ENCODE assay signal across 22 mouse cellular contexts in genomic region chr16:87579462-87579861, GRCm38 (mm10). TPM values are rescaled to one million over a fixed set of nuclear protein-coding genes. Genes with fewer than 3 reads are reported as not detected.
DNase-seq lines count a peak whose midpoint lies in the region; ATAC-seq and TF ChIP-seq lines count a peak whose summit lies in the region.
"Had no signal": no experiment of that assay in that cellular context is flagged by ENCODE, and none has a peak within 500 bp of the region (broad histone marks: within the 10 kb centered on the region; RNA-seq: fewer than 3 reads in every experiment).

No protein-coding gene starts in this region.

- peak; percentile 40 for DNase-seq in hindbrain, embryonic 14.5 days (ENCODE audit: low spot score)
- DNase-seq in midbrain, postnatal 0 days (ENCODE audit: low spot score): peak; percentile 54
- DNase-seq in midbrain, embryonic 10.5 days (ENCODE audit: low spot score): no peak
- DNase-seq in cerebellum, postnatal 14 days: peak; percentile 92 to 95
- no peak for DNase-seq in liver, embryonic 11.5 days (ENCODE audit: low spot score)
- DNase-seq in kidney, adult 8-10 months: no peak
- no peak for DNase-seq in urinary bladder, postnatal 25 days (ENCODE audit: low spot score)
- DNase-seq: adrenal gland, postnatal 25 days; gastrocnemius, postnatal 36 days; heart, postnatal 36 days; layer of hippocampus, postnatal 36 days; lung, adult 2 months; lung, postnatal 4 days; spleen, adult 18-20 months had no signal

- H3K9me3 ChIP-seq in hindbrain, embryonic 14.5 days (ENCODE audit: control insufficient read depth, low read length): no peaks in the 10 kb centered on the region
- H3K9me3 ChIP-seq in hindbrain, embryonic 12.5 days (replicated peaks): no peaks in the 10 kb centered on the region
- H3K9me3 ChIP-seq in midbrain, postnatal 0 days (ENCODE audit: low read length): no peaks in the 10 kb centered on the region
- no peaks in the 10 kb centered on the region for H3K9me3 ChIP-seq in midbrain, embryonic 10.5 days (replicated peaks)
- H3K9me3 ChIP-seq in liver, embryonic 11.5 days (ENCODE audit: control insufficient read depth, low read length): no peaks in the 10 kb centered on the region
- H3K9me3 ChIP-seq: embryonic facial prominence, embryonic 10.5 days; limb, embryonic 12.5 days; midbrain, embryonic 13.5 days; stomach, embryonic 15.5 days had no signal

- no peak overlapping the region for H3K4me3 ChIP-seq in hindbrain, embryonic 14.5 days (replicated peaks; ENCODE audit: low read length)
- no peak overlapping the region for H3K4me3 ChIP-seq in hindbrain, embryonic 12.5 days
- no peak overlapping the region for H3K4me3 ChIP-seq in midbrain, postnatal 0 days (ENCODE audit: low read depth, low read length)
- H3K4me3 ChIP-seq in midbrain, embryonic 10.5 days: no peak overlapping the region
- H3K4me3 ChIP-seq in liver, embryonic 11.5 days (ENCODE audit: low read depth, low read length): no peak overlapping the region
- H3K4me3 ChIP-seq: embryonic facial prominence, embryonic 10.5 days; erythroblast, embryonic 14.5 days; heart, embryonic 12.5 days; limb, embryonic 12.5 days; midbrain, embryonic 13.5 days; stomach, embryonic 15.5 days had no signal

- no peak for TF ChIP-seq CTCF in midbrain, postnatal 0 days (IDR thresholded peaks at IDR 0.05)

- no peaks in the 10 kb centered on the region for H3K36me3 ChIP-seq in hindbrain, embryonic 14.5 days (replicated peaks; ENCODE audit: control insufficient read depth, insufficient read depth)
- H3K36me3 ChIP-seq in hindbrain, embryonic 12.5 days: no peaks in the 10 kb centered on the region
- H3K36me3 ChIP-seq in midbrain, postnatal 0 days (ENCODE audit: insufficient read depth, low read length): no peaks in the 10 kb centered on the region
- no peaks in the 10 kb centered on the region for H3K36me3 ChIP-seq in midbrain, embryonic 10.5 days
- H3K36me3 ChIP-seq in liver, embryonic 11.5 days (ENCODE audit: control insufficient read depth, insufficient read depth, low read length): no peaks in the 10 kb centered on the region
- H3K36me3 ChIP-seq: embryonic facial prominence, embryonic 10.5 days; heart, embryonic 12.5 days; limb, embryonic 12.5 days; midbrain, embryonic 13.5 days; stomach, embryonic 15.5 days had no signal

- 64% methylated on average over 14 of the region's 14 CpGs for WGBS in hindbrain, embryonic 14.5 days
- 85% methylated on average over 14 of the region's 14 CpGs for WGBS in hindbrain, embryonic 12.5 days
- WGBS in midbrain, postnatal 0 days: 57% methylated on average over 14 of the region's 14 CpGs
- WGBS in midbrain, embryonic 10.5 days: 92% methylated on average over 14 of the region's 14 CpGs
- WGBS in liver, embryonic 11.5 days: 90% methylated on average over 14 of the region's 14 CpGs

- H3K9ac ChIP-seq in hindbrain, embryonic 14.5 days: no peak overlapping the region
- H3K9ac ChIP-seq in hindbrain, embryonic 12.5 days: no peak overlapping the region
- H3K9ac ChIP-seq in midbrain, postnatal 0 days (replicated peaks; ENCODE audit: low read length, poor library complexity, severe bottlenecking): no peak overlapping the region
- no peak overlapping the region for H3K9ac ChIP-seq in liver, embryonic 11.5 days (ENCODE audit: low read depth, low read length)
- H3K9ac ChIP-seq: heart, embryonic 12.5 days; limb, embryonic 12.5 days; midbrain, embryonic 13.5 days; stomach, embryonic 15.5 days had no signal

- no peaks in the 10 kb centered on the region for H3K4me1 ChIP-seq in hindbrain, embryonic 14.5 days (replicated peaks; ENCODE audit: control insufficient read depth, insufficient read depth, low read length)
- H3K4me1 ChIP-seq in hindbrain, embryonic 12.5 days: no peaks in the 10 kb centered on the region
- H3K4me1 ChIP-seq in midbrain, postnatal 0 days (ENCODE audit: insufficient read depth, low read length): no peaks in the 10 kb centered on the region
- H3K4me1 ChIP-seq in midbrain, embryonic 10.5 days: no peaks in the 10 kb centered on the region
- H3K4me1 ChIP-seq in liver, embryonic 11.5 days (replicated peaks; ENCODE audit: control insufficient read depth, insufficient read depth, low read length): no peaks in the 10 kb centered on the region
- H3K4me1 ChIP-seq: limb, embryonic 12.5 days; midbrain, embryonic 13.5 days; stomach, embryonic 15.5 days had no signal

- no peak overlapping the region for H3K27ac ChIP-seq in hindbrain, embryonic 14.5 days
- H3K27ac ChIP-seq in hindbrain, embryonic 12.5 days: no peak overlapping the region
- H3K27ac ChIP-seq in midbrain, postnatal 0 days (ENCODE audit: low read depth, low read length): no peak overlapping the region
- no peak overlapping the region for H3K27ac ChIP-seq in midbrain, embryonic 10.5 days (replicated peaks)
- no peak overlapping the region for H3K27ac ChIP-seq in liver, embryonic 11.5 days (ENCODE audit: low read depth, low read length)
- H3K27ac ChIP-seq: embryonic facial prominence, embryonic 10.5 days; limb, embryonic 12.5 days; midbrain, embryonic 13.5 days; stomach, embryonic 15.5 days had no signal

- H3K4me2 ChIP-seq in hindbrain, embryonic 14.5 days (replicated peaks): no peak overlapping the region
- H3K4me2 ChIP-seq in hindbrain, embryonic 12.5 days (replicated peaks): no peak overlapping the region
- H3K4me2 ChIP-seq in midbrain, postnatal 0 days (ENCODE audit: low read depth, low read length, poor library complexity, severe bottlenecking): peak overlapping the region; percentile 29
- no peak overlapping the region for H3K4me2 ChIP-seq in liver, embryonic 11.5 days
- H3K4me2 ChIP-seq: heart, embryonic 12.5 days; limb, embryonic 12.5 days; midbrain, embryonic 13.5 days; stomach, embryonic 15.5 days had no signal

- peak; percentile 51; the same call in 1 of the 2 replicates for ATAC-seq in hindbrain, embryonic 14.5 days (ENCODE audit: low FRiP score)
- no peak for ATAC-seq in hindbrain, embryonic 12.5 days (ENCODE audit: low FRiP score)
- no peak for ATAC-seq in midbrain, postnatal 0 days (ENCODE audit: low FRiP score)
- no peak for ATAC-seq in liver, embryonic 11.5 days (replicated peaks; ENCODE audit: low FRiP score)
- ATAC-seq: intestine, postnatal 0 days; midbrain, embryonic 13.5 days had no signal

- no peaks in the 10 kb centered on the region for H3K27me3 ChIP-seq in hindbrain, embryonic 14.5 days (ENCODE audit: control insufficient read depth, insufficient read depth, low read length)
- no peaks in the 10 kb centered on the region for H3K27me3 ChIP-seq in hindbrain, embryonic 12.5 days
- no peaks in the 10 kb centered on the region for H3K27me3 ChIP-seq in midbrain, postnatal 0 days (ENCODE audit: insufficient read depth, low read length)
- H3K27me3 ChIP-seq in midbrain, embryonic 10.5 days (ENCODE audit: low read depth, poor library complexity, severe bottlenecking): no peaks in the 10 kb centered on the region
- no peaks in the 10 kb centered on the region for H3K27me3 ChIP-seq in liver, embryonic 11.5 days (replicated peaks; ENCODE audit: control insufficient read depth, insufficient read depth, low read length)
- H3K27me3 ChIP-seq: heart, embryonic 12.5 days; limb, embryonic 12.5 days; midbrain, embryonic 13.5 days; stomach, embryonic 15.5 days had no signal

RNA-seq across cellular contexts. Expression of gene Map3k7cl, which starts 26.3 kb away (rescaled TPM):
- 0.12 TPM in 1 of 2 replicates, not detected in the other for polyA plus RNA-seq in hindbrain, embryonic 14.5 days (2014; fragmentation: Nextera tagmentation; extraction: Ambion mirVana)
- polyA plus RNA-seq in hindbrain, embryonic 12.5 days (2016; fragmentation: Nextera tagmentation; extraction: Ambion mirVana): 0.13 TPM in 1 of 2 replicates, not detected in the other
- 0.38 TPM in 1 of 2 replicates, not detected in the other for total RNA-seq in midbrain, postnatal 0 days (2014; rRNA removed)
- not detected in 2 replicates for polyA plus RNA-seq in midbrain, postnatal 0 days (2015; fragmentation: Nextera tagmentation; extraction: Ambion mirVana)
- not detected in 2 replicates for polyA plus RNA-seq in midbrain, embryonic 10.5 days (2016; fragmentation: Nextera tagmentation; extraction: Ambion mirVana)
- not detected in 2 replicates for polyA plus RNA-seq in liver, embryonic 11.5 days (2014; fragmentation: Nextera tagmentation; extraction: Ambion mirVana)
- polyA plus RNA-seq: embryonic facial prominence, embryonic 10.5 days; erythroblast, embryonic 14.5 days; limb, embryonic 12.5 days; midbrain, embryonic 13.5 days had no signal

Comparison
In these comparisons a context has a peak if more than half of its experiments do, and no peak if none do; other contexts are left out.
1. DNase-seq: peak in hindbrain, embryonic 14.5 days (single experiment), midbrain, postnatal 0 days (single experiment) and cerebellum, postnatal 14 days (2 of 2); none in midbrain, embryonic 10.5 days (single experiment), liver, embryonic 11.5 days (single experiment), kidney, adult 8-10 months (0 of 2) and urinary bladder, postnatal 25 days (single experiment).